Mouse (Mus musculus) spleen, adult 2 months (tissue): ENCODE measurements around the gene Klk1b4.

ENCODE experiments used
- CTCF ChIP-seq: fragments of 200-500 bp; IDR thresholded peaks from 2 replicates; pipeline ENCODE4 v1.5.1; 2011; ENCODE audit warnings: mild to moderate bottlenecking, inconsistent platforms; ENCODE audit not compliant: insufficient read depth, insufficient read length, insufficient replicate concordance; ENCODE audit errors: extremely low read depth
- POLR2A ChIP-seq: fragments of 200-500 bp; IDR thresholded peaks from 2 replicates; pipeline ENCODE4 v1.6.1; 2011; ENCODE audit warnings: low read depth, low read length, inconsistent platforms

GRCm38 (mm10) chr7:44249248-44249647 is 42.0 kb downstream of the Klk1b4 start:
- no peak for TF ChIP-seq CTCF
- no peak for TF ChIP-seq POLR2A
